Mouse (Mus musculus) kidney, adult 2 months (tissue): ENCODE measurements around the gene Cyp4f17.

Experiments used
- CTCF ChIP-seq: fragments of 200-500 bp; conservative IDR thresholded peaks from 2 replicates; pipeline ENCODE4 v1.5.1; 2011; ENCODE audit warnings: low read depth, mild to moderate bottlenecking, control low read depth, low read length, moderate library complexity, mixed read lengths; ENCODE audit not compliant: insufficient read depth, insufficient read length
- POLR2A ChIP-seq: fragments of 200-500 bp; IDR thresholded peaks from one replicate; pipeline ENCODE4 v1.6.1; 2011; ENCODE audit warnings: low read depth, low read length, control low read depth

- no peak for TF ChIP-seq POLR2A
- TF ChIP-seq CTCF, result no peak
These were observed 18.0 kb downstream of the Cyp4f17 start for GRCm38 (mm10) chr17:32523895-32524294.
